In the genomic region with DNA sequence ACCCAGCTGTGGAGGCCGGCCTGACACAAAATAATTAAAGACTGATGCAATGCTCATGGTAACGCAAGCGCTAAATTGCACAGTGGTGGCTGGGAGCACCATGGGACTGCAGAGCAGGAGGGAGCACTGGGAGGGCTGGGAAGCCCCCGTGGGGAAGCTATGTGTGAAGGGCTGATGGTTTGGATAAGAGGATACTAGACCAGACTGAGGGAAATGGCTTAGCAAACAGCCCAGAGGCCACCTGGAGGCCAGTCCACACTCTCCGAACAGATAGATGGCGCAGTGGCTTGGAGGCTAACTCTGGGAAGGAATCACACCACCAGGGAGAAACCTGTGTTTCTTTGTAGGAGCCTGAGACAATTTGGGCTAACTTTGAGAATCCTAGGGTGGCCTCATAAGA, we compare ENCODE assay signal across 14 mouse cellular contexts.
A peak's percentile ranks its signal among the peaks of the same experiment; 100 is the strongest.
DNase-seq lines count a peak whose midpoint lies in the region; ATAC-seq and TF ChIP-seq lines count a peak whose summit lies in the region.
"Had no signal": no experiment of that assay in that cellular context is flagged by ENCODE, and none has a peak within 500 bp of the region (broad histone marks: within the 10 kb centered on the region; RNA-seq: fewer than 3 reads in every experiment).

No protein-coding gene starts in this region.

- no peaks in the 10 kb centered on the region for H3K27me3 ChIP-seq in hindbrain, embryonic 11.5 days (ENCODE audit: control insufficient read depth, insufficient read depth, low read length)
- H3K27me3 ChIP-seq in hindbrain, embryonic 16.5 days (replicated peaks; ENCODE audit: control insufficient read depth, insufficient read depth, low read length): peaks cover 2% of the 10 kb centered on the region; the same call in 1 of the 2 replicates
- no peaks in the 10 kb centered on the region for H3K27me3 ChIP-seq in midbrain, embryonic 14.5 days (ENCODE audit: control insufficient read depth, insufficient read depth, low read length)
- peaks cover 3% of the 10 kb centered on the region; the same call in 1 of the 2 replicates for H3K27me3 ChIP-seq in midbrain, embryonic 13.5 days
- no peaks in the 10 kb centered on the region for H3K27me3 ChIP-seq in stomach, postnatal 0 days (ENCODE audit: control insufficient read depth, insufficient read depth, low read length)
- H3K27me3 ChIP-seq: heart, embryonic 13.5 days had no signal

- no peak for TF ChIP-seq EP300 in stomach, postnatal 0 days (optimal IDR thresholded peaks at IDR 0.05)

- peaks cover 6% of the 10 kb centered on the region; the same call in 1 of the 2 replicates for H3K4me1 ChIP-seq in hindbrain, embryonic 11.5 days (replicated peaks; ENCODE audit: control insufficient read depth, insufficient read depth, low read length)
- H3K4me1 ChIP-seq in hindbrain, embryonic 16.5 days (ENCODE audit: control insufficient read depth, insufficient read depth, low read depth, low read length): no peaks in the 10 kb centered on the region; the same call in 1 of the 2 replicates
- peaks cover 18% of the 10 kb centered on the region; the same call in 1 of the 2 replicates for H3K4me1 ChIP-seq in midbrain, embryonic 14.5 days (ENCODE audit: control insufficient read depth, insufficient read depth, low read length)
- H3K4me1 ChIP-seq in midbrain, embryonic 13.5 days (replicated peaks): peaks cover 29% of the 10 kb centered on the region
- H3K4me1 ChIP-seq in stomach, postnatal 0 days (replicated peaks; ENCODE audit: control insufficient read depth, insufficient read depth): 0 out of 2 replicates have a peak, but pooled peaks cover 7% of the 10 kb centered on the region

- no peak overlapping the region for H3K4me3 ChIP-seq in hindbrain, embryonic 11.5 days (ENCODE audit: low read depth, low read length)
- H3K4me3 ChIP-seq in hindbrain, embryonic 16.5 days (ENCODE audit: low read length): no peak overlapping the region
- no peak overlapping the region for H3K4me3 ChIP-seq in midbrain, embryonic 14.5 days (replicated peaks; ENCODE audit: low read depth, low read length)
- no peak overlapping the region for H3K4me3 ChIP-seq in midbrain, embryonic 13.5 days (replicated peaks)
- H3K4me3 ChIP-seq in stomach, postnatal 0 days (ENCODE audit: low read depth, low read length): no peak overlapping the region
- H3K4me3 ChIP-seq: erythroblast, embryonic 14.5 days; heart, embryonic 13.5 days had no signal

- H3K27ac ChIP-seq in hindbrain, embryonic 11.5 days (ENCODE audit: low read depth, low read length): no peak overlapping the region
- H3K27ac ChIP-seq in hindbrain, embryonic 16.5 days (ENCODE audit: low read depth, low read length): no peak overlapping the region
- H3K27ac ChIP-seq in midbrain, embryonic 14.5 days (replicated peaks; ENCODE audit: low read depth, low read length): no peak overlapping the region
- H3K27ac ChIP-seq in midbrain, embryonic 13.5 days: no peak overlapping the region
- H3K27ac ChIP-seq in stomach, postnatal 0 days (replicated peaks): no peak overlapping the region; the same call in 1 of the 2 replicates
- H3K27ac ChIP-seq: heart, embryonic 13.5 days had no signal

- 18% methylated on average over 6 of the region's 6 CpGs for WGBS in hindbrain, embryonic 11.5 days
- 20% methylated on average over 6 of the region's 6 CpGs for WGBS in hindbrain, embryonic 16.5 days
- WGBS in midbrain, embryonic 14.5 days: 32% methylated on average over 6 of the region's 6 CpGs
- WGBS in midbrain, embryonic 13.5 days: 36% methylated on average over 6 of the region's 6 CpGs
- 61% methylated on average over 6 of the region's 6 CpGs for WGBS in stomach, postnatal 0 days

- no peak overlapping the region for H3K4me2 ChIP-seq in hindbrain, embryonic 11.5 days (replicated peaks; ENCODE audit: low read depth, low read length)
- no peak overlapping the region for H3K4me2 ChIP-seq in hindbrain, embryonic 16.5 days (ENCODE audit: low read length)
- H3K4me2 ChIP-seq in midbrain, embryonic 14.5 days (ENCODE audit: low read length): no peak overlapping the region
- H3K4me2 ChIP-seq in midbrain, embryonic 13.5 days (replicated peaks): no peak overlapping the region
- no peak overlapping the region for H3K4me2 ChIP-seq in stomach, postnatal 0 days (replicated peaks; ENCODE audit: low read depth)
- H3K4me2 ChIP-seq: heart, embryonic 13.5 days had no signal

- no peak for ATAC-seq in hindbrain, embryonic 11.5 days (ENCODE audit: low FRiP score)
- ATAC-seq in hindbrain, embryonic 16.5 days: no peak
- ATAC-seq in midbrain, embryonic 14.5 days (ENCODE audit: low FRiP score, low TSS enrichment): no peak
- no peak for ATAC-seq in midbrain, embryonic 13.5 days
- ATAC-seq in stomach, postnatal 0 days (ENCODE audit: low FRiP score, low TSS enrichment): no peak

- DNase-seq in hindbrain, embryonic 11.5 days (ENCODE audit: low spot score): peak; percentile 43
- peak; percentile 56 for DNase-seq in midbrain, embryonic 14.5 days
- peak; percentile 42 for DNase-seq in embryo, embryonic 9.5 days (ENCODE audit: extremely low spot score)
- DNase-seq in stomach, postnatal 0 days (ENCODE audit: low spot score): peak; percentile 37
- DNase-seq in kidney, postnatal 4 days: no peak
- DNase-seq in urinary bladder, postnatal 25 days (ENCODE audit: low spot score): no peak
- DNase-seq: adrenal gland, postnatal 36 days; cerebellum, adult 9-10 months; kidney, adult 2 months; thymus, postnatal 36 days had no signal

- H3K36me3 ChIP-seq in hindbrain, embryonic 11.5 days (ENCODE audit: control insufficient read depth, insufficient read depth, low read length): no peaks in the 10 kb centered on the region
- no peaks in the 10 kb centered on the region for H3K36me3 ChIP-seq in hindbrain, embryonic 16.5 days (ENCODE audit: control insufficient read depth, insufficient read depth, low read length)
- no peaks in the 10 kb centered on the region for H3K36me3 ChIP-seq in midbrain, embryonic 14.5 days (ENCODE audit: control insufficient read depth, insufficient read depth, low read length)
- H3K36me3 ChIP-seq in midbrain, embryonic 13.5 days: no peaks in the 10 kb centered on the region
- no peaks in the 10 kb centered on the region for H3K36me3 ChIP-seq in stomach, postnatal 0 days (ENCODE audit: control insufficient read depth, insufficient read depth, low read length)
- H3K36me3 ChIP-seq: heart, embryonic 13.5 days had no signal

- no peaks in the 10 kb centered on the region for H3K9me3 ChIP-seq in hindbrain, embryonic 11.5 days (ENCODE audit: control insufficient read depth, low read length)
- H3K9me3 ChIP-seq in hindbrain, embryonic 16.5 days (ENCODE audit: control insufficient read depth, low read length): no peaks in the 10 kb centered on the region
- no peaks in the 10 kb centered on the region for H3K9me3 ChIP-seq in midbrain, embryonic 14.5 days (ENCODE audit: control insufficient read depth, low read length)
- H3K9me3 ChIP-seq in midbrain, embryonic 13.5 days: no peaks in the 10 kb centered on the region
- H3K9me3 ChIP-seq in stomach, postnatal 0 days (ENCODE audit: control insufficient read depth, low read length): no peaks in the 10 kb centered on the region
- H3K9me3 ChIP-seq: heart, embryonic 13.5 days had no signal

- H3K9ac ChIP-seq in hindbrain, embryonic 11.5 days (ENCODE audit: low read depth, low read length): no peak overlapping the region
- no peak overlapping the region for H3K9ac ChIP-seq in hindbrain, embryonic 16.5 days (ENCODE audit: low read depth, low read length)
- no peak overlapping the region for H3K9ac ChIP-seq in midbrain, embryonic 14.5 days (replicated peaks; ENCODE audit: low read length)
- no peak overlapping the region for H3K9ac ChIP-seq in midbrain, embryonic 13.5 days (replicated peaks)
- no peak overlapping the region for H3K9ac ChIP-seq in stomach, postnatal 0 days (ENCODE audit: low read length)
- H3K9ac ChIP-seq: heart, embryonic 13.5 days had no signal

- peak; percentile 50 for TF ChIP-seq CTCF in stomach, postnatal 0 days (IDR thresholded peaks at IDR 0.05; ENCODE audit: low read depth)

Comparison
In these comparisons a context has a peak if more than half of its experiments do, and no peak if none do; other contexts are left out.
1. DNase-seq: peak in hindbrain, embryonic 11.5 days (single experiment), midbrain, embryonic 14.5 days (single experiment), embryo, embryonic 9.5 days (single experiment) and stomach, postnatal 0 days (single experiment); none in kidney, postnatal 4 days (0 of 2) and urinary bladder, postnatal 25 days (single experiment).